Mouse (Mus musculus) kidney, adult 2 months (tissue): ENCODE results near the gene Trim46.

ENCODE experiments used
- CTCF ChIP-seq: fragments of 200-500 bp; conservative IDR thresholded peaks from 2 replicates; pipeline ENCODE4 v1.5.1; 2011; ENCODE audit warnings: low read depth, mild to moderate bottlenecking, control low read depth, low read length, moderate library complexity, mixed read lengths; ENCODE audit not compliant: insufficient read depth, insufficient read length
- POLR2A ChIP-seq: fragments of 200-500 bp; IDR thresholded peaks from one replicate; pipeline ENCODE4 v1.6.1; 2011; ENCODE audit warnings: low read depth, low read length, control low read depth

DNA sequence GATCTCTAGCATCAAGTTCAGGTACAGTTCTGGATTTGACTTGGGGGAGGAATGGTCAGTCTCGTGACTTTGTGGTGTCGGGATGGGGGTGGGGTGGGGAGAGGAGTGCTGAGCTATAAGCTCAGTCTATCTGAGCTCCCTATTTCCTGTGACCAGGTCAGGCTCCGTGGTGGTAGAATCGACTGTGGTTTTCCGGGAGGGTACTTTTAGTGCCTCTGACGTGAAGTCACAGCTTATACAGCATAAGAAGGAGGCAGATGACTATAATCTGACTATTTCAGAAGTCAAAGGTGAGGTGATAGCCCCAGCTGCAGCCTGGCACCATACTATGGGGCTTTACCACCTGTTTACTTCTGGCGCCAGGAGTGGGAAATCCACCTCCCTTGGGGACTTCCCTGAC, 14.8 kb downstream of the Trim46 start:
- no peak for TF ChIP-seq POLR2A
- TF ChIP-seq CTCF, result no peak
